Mouse (Mus musculus): ENCODE data around the gene Rab11fip5. TPM values are rescaled to one million over a fixed set of nuclear protein-coding genes. Genes with fewer than 3 reads are reported as not detected.
A peak's percentile ranks its signal among the peaks of the same experiment; 100 is the strongest.

Gene Rab11fip5
- polyA plus RNA-seq, 1 experiment, result 3.8 TPM

GRCm38 (mm10) chr6:85371859-85372405 is 2.5 kb downstream of the Rab11fip5 start:
- no peak overlapping the region for H3K27ac ChIP-seq (ENCODE audit: control insufficient read depth, insufficient read depth, low read depth, low read length, poor library complexity)
- H3K4me3 ChIP-seq (replicated peaks; ENCODE audit: control insufficient read depth, low read depth, low read length), result no peak overlapping the region
- H3K4me1 ChIP-seq (ENCODE audit: control insufficient read depth, insufficient read depth, low read length), result peaks cover 1% of the 10 kb centered on the region; the same call in 1 of the 2 replicates
- WGBS, result 81% methylated on average over 6 of the region's 6 CpGs
- TF ChIP-seq CTCF (IDR thresholded peaks at IDR 0.05; ENCODE audit: control insufficient read depth, insufficient read depth, low read length) (no peak), POLR2A (IDR thresholded peaks at IDR 0.05; ENCODE audit: borderline replicate concordance, control insufficient read depth, low read depth, low read length) (no peak)

- TF ChIP-seq CTCF (IDR thresholded peaks at IDR 0.05; ENCODE audit: control insufficient read depth, insufficient read depth, low read length), result no peak
- no peak for TF ChIP-seq POLR2A (IDR thresholded peaks at IDR 0.05; ENCODE audit: borderline replicate concordance, control insufficient read depth, low read depth, low read length)
- peaks cover 1% of the 10 kb centered on the region; the same call in 1 of the 2 replicates for H3K4me1 ChIP-seq (ENCODE audit: control insufficient read depth, insufficient read depth, low read length)
- WGBS, result 64% methylated on average over 9 of the region's 9 CpGs
- no peak overlapping the region for H3K27ac ChIP-seq (ENCODE audit: control insufficient read depth, insufficient read depth, low read depth, low read length, poor library complexity)
- H3K4me3 ChIP-seq (replicated peaks; ENCODE audit: control insufficient read depth, low read depth, low read length), result no peak overlapping the region
Observed at GRCm38 (mm10) chr6:85370666-85371430, 3.6 kb downstream of the Rab11fip5 start.

GRCm38 (mm10) chr6:85370041-85370440 is 4.4 kb downstream of the Rab11fip5 start:
- no peak overlapping the region for H3K4me3 ChIP-seq (replicated peaks; ENCODE audit: control insufficient read depth, low read depth, low read length)

GRCm38 (mm10) chr6:85369181-85369860 is 5.1 kb downstream of the Rab11fip5 start:
- no peak for TF ChIP-seq CTCF (IDR thresholded peaks at IDR 0.05; ENCODE audit: control insufficient read depth, insufficient read depth, low read length)
- TF ChIP-seq POLR2A (IDR thresholded peaks at IDR 0.05; ENCODE audit: borderline replicate concordance, control insufficient read depth, low read depth, low read length), result no peak
- 0 out of 2 replicates have a peak overlapping the region, but pooled peaks have one; percentile 11 for H3K27ac ChIP-seq (ENCODE audit: control insufficient read depth, insufficient read depth, low read depth, low read length, poor library complexity)
- peaks cover 1% of the 10 kb centered on the region; the same call in 1 of the 2 replicates for H3K4me1 ChIP-seq (ENCODE audit: control insufficient read depth, insufficient read depth, low read length)
- no peak overlapping the region for H3K4me3 ChIP-seq (replicated peaks; ENCODE audit: control insufficient read depth, low read depth, low read length)
- WGBS, result 18% methylated on average over 5 of the region's 5 CpGs

More at GRCm38 (mm10) chr6:85370041-85370440, 4.4 kb downstream of the Rab11fip5 start:
- no peak overlapping the region for H3K27ac ChIP-seq (ENCODE audit: control insufficient read depth, insufficient read depth, low read depth, low read length, poor library complexity)
- 67% methylated on average over 5 of the region's 5 CpGs for WGBS
- TF ChIP-seq POLR2A (IDR thresholded peaks at IDR 0.05; ENCODE audit: borderline replicate concordance, control insufficient read depth, low read depth, low read length) (no peak), CTCF (IDR thresholded peaks at IDR 0.05; ENCODE audit: control insufficient read depth, insufficient read depth, low read length) (no peak)
- H3K4me1 ChIP-seq (ENCODE audit: control insufficient read depth, insufficient read depth, low read length), result peaks cover 1% of the 10 kb centered on the region; the same call in 1 of the 2 replicates

DNA sequence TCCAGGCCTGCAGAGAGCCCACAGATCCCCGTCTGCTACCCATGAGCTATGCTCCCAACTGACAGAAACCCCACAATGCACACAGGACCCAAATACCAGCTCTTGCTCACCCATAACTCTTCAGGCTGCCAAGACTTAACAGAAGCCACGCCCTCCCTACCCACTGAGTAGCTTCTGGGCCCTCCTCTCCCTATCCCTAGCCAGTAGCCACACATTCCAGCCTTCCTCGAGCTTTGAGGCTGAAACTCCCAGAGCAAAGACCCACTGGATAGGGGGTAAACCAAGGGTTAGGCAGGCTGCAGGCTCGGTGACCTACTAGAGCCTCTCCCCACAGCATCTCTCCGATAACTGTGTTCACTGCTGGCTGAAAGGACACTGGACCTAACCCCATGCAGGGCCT is 5.7 kb downstream of the Rab11fip5 start:
- no peak overlapping the region for H3K27ac ChIP-seq (ENCODE audit: control insufficient read depth, insufficient read depth, low read depth, low read length, poor library complexity)
- no peak overlapping the region for H3K4me3 ChIP-seq (replicated peaks; ENCODE audit: control insufficient read depth, low read depth, low read length)
- 65% methylated on average over 5 of the region's 5 CpGs for WGBS
- TF ChIP-seq CTCF (IDR thresholded peaks at IDR 0.05; ENCODE audit: control insufficient read depth, insufficient read depth, low read length), result no peak
- TF ChIP-seq POLR2A (IDR thresholded peaks at IDR 0.05; ENCODE audit: borderline replicate concordance, control insufficient read depth, low read depth, low read length), result no peak
- H3K4me1 ChIP-seq (ENCODE audit: control insufficient read depth, insufficient read depth, low read length), result peaks cover 1% of the 10 kb centered on the region; the same call in 1 of the 2 replicates

- TF ChIP-seq POLR2A (IDR thresholded peaks at IDR 0.05; ENCODE audit: borderline replicate concordance, control insufficient read depth, low read depth, low read length), result no peak
- TF ChIP-seq CTCF (IDR thresholded peaks at IDR 0.05; ENCODE audit: control insufficient read depth, insufficient read depth, low read length), result no peak
- no peak overlapping the region for H3K27ac ChIP-seq (ENCODE audit: control insufficient read depth, insufficient read depth, low read depth, low read length, poor library complexity)
- H3K4me1 ChIP-seq (ENCODE audit: control insufficient read depth, insufficient read depth, low read length), result no peaks in the 10 kb centered on the region; the same call in 1 of the 2 replicates
- no peak overlapping the region for H3K4me3 ChIP-seq (replicated peaks; ENCODE audit: control insufficient read depth, low read depth, low read length)
- 83% methylated on average over 1 of the region's 1 CpGs for WGBS
Observed at GRCm38 (mm10) chr6:85368166-85368565, 6.3 kb downstream of the Rab11fip5 start.

- H3K4me1 ChIP-seq (ENCODE audit: control insufficient read depth, insufficient read depth, low read length), result no peaks in the 10 kb centered on the region; the same call in 1 of the 2 replicates
- TF ChIP-seq POLR2A (IDR thresholded peaks at IDR 0.05; ENCODE audit: borderline replicate concordance, control insufficient read depth, low read depth, low read length), result no peak
- H3K27ac ChIP-seq (ENCODE audit: control insufficient read depth, insufficient read depth, low read depth, low read length, poor library complexity), result no peak overlapping the region
- H3K4me3 ChIP-seq (replicated peaks; ENCODE audit: control insufficient read depth, low read depth, low read length), result no peak overlapping the region
- WGBS, result 48% methylated on average over 1 of the region's 1 CpGs
Observed at GRCm38 (mm10) chr6:85366387-85366786, 8.0 kb downstream of the Rab11fip5 start.

DNA sequence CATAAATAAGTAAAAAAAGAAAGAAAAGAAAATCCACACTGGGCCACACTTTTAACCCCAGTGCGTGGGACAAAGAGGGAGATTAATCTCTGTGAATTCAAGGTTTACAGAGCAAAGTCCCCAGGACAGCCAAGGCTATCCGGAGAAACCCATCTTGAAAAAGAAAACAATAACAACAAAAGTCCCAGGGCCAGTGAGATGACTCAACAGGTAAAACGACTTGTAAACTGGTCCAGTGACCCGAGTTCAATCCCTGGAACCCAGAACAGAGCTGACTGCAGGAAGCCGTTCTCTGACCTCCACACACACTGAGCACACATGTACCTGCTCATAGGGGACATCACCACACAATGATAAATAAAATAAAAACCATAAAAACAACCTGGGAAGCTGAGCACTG is 10.0 kb downstream of the Rab11fip5 start:
- WGBS, result 83% methylated on average over 5 of the region's 5 CpGs
- Histone ChIP-seq H3K27ac (ENCODE audit: control insufficient read depth, insufficient read depth, low read depth, low read length, poor library complexity) (no peak overlapping the region), H3K4me1 (ENCODE audit: control insufficient read depth, insufficient read depth, low read length) (no peaks in the 10 kb centered on the region; the same call in 1 of the 2 replicates), H3K4me3 (replicated peaks; ENCODE audit: control insufficient read depth, low read depth, low read length) (no peak overlapping the region)
- TF ChIP-seq CTCF (IDR thresholded peaks at IDR 0.05; ENCODE audit: control insufficient read depth, insufficient read depth, low read length), result no peak
- TF ChIP-seq POLR2A (IDR thresholded peaks at IDR 0.05; ENCODE audit: borderline replicate concordance, control insufficient read depth, low read depth, low read length), result no peak

All from bone marrow, adult 2 months (tissue).